Mouse (Mus musculus): ENCODE measurements around the gene Ooep. TPM values are rescaled to one million over a fixed set of nuclear protein-coding genes. Genes with fewer than 3 reads are reported as not detected.
"Not testable (repeated sequence)": the region's sequence is repeated elsewhere in the genome, so short reads cannot be mapped to it uniquely, and the experiment has no call there.

Ooep gene
- total RNA-seq, 2 experiments from 2014 or later: 0.20 to 0.50 TPM

DNA sequence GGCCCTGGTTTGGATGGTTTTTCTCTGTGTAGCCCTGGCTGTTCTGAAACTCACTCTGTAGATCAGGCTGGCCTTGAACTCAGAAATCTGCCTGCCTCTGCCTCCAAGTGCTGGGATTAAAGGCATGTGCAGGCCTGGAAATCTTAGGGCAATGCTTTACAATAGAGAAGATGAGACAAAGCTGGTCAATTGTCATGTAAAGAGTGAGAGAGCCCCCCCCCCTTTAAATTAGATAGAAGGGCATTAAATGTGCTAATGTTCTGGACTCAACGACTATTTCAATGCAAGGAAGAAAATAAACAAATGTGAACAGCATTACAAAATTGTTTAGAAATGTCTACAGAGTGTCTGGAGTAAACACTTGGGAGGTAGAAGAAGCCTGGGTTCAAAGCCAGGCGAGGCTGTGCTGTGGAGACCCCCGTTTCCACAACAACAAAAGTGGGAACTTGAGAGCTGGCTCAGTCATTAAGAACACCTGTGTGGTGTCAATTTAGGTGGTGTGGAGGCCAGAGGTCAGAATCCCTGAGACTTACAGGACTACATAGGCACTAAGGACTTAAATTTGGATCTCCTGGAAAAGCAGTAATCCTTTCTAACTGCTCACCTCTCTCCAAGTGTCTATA is 9.7 kb downstream of the Ooep start:
- DNase-seq (ENCODE audit: low spot score in 2 of 2): no peak

DNA sequence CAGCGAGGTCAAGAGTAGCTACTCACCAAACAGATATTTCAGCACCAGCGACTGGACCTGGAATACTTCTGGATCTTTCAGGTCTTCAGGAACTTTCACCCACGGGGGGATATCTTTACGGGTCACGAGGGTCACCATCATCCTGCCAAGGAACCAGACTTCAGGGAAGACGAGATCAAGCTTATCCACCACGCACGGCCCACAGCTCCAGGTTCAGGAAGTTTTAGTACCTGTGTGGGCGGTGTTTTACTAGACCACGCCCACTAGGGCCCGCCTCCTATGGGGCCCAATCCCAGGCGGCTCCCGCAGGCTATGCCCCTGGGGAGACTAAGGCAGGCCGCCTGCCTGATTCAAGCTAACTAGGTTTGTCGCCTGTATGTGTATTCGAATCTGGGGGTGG is 10.6 kb downstream of the Ooep start, which contains the start of gene Dppa5a:
Gene Dppa5a, minus strand, starts transcription at position 219 of the 400 bp plus-strand sequence.
- DNase-seq (ENCODE audit: low spot score in 2 of 2): not testable (repeated sequence)

DNA sequence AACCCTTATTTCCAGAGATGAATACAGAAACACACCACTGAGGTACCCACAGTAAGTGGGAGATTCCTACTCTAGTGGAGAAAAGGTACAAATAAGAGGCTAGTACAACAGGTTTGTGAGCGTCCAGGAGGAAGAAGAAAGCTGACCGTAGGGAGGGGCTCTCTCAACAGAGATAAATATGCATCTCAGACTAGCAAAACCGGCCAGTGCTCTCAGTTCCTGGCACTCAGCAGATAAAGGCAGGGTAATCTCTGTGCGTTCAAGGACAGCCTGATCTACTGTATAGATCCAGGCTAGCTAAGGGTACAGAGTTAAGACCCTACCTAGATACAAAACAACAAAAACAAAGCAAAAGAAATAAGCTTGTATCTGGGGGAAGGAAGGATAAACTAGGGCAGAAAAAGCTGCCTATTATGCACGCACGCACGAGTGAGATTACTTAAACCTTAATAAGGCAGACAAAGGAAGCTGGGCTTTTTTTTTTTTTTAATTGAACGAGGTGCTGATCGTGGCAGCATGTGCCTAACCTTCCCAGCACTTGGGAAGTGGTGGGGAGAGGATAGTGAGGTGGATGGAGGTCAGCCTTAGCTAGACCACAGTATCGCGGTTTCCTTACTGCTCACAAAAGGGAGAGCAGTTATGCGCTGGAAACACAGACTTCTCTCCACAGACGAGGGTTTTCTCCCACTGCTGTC is 12.5 kb downstream of the Ooep start:
- no peak for DNase-seq (ENCODE audit: low spot score in 2 of 2)

DNA sequence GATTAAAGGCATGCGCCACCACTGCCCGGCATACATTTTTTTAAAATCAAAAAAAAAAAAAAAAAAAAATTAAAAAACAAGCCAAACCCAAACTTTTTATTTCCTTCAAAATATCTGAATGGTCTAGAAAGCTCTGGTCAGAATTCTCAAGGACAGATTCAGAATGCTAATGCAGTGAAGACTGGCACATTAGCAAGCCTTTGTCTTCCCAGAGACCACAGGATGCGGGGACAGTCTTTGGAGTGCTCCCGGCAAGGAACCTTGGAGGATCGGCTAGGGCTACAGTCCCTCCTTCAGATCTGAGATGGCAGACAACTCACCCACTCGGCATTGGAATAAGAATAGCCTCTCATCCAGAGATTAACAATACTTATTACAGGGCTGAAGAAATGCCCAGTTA is 13.8 kb downstream of the Ooep start:
- no peak for DNase-seq (ENCODE audit: low spot score in 2 of 2)

DNA sequence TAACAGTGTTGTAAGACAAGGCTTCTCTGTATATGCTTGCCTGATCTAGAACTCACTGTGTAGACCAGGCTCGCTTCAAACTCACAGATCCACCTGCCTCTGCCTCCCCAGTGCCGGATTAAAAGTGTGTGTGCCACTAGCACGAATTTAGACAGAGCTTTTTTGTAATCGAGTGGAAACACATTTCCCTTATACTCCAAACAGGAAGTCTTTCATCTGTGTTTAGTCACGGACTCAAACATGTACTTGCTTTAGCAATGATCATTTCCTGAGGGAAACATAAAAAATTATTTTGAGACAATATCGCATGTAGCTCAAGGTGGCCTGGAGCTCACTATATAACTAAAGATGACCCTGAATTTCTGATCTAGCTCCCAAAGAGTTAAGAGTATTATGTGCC is 15.2 kb downstream of the Ooep start:
- DNase-seq (ENCODE audit: low spot score in 2 of 2): no peak

DNA sequence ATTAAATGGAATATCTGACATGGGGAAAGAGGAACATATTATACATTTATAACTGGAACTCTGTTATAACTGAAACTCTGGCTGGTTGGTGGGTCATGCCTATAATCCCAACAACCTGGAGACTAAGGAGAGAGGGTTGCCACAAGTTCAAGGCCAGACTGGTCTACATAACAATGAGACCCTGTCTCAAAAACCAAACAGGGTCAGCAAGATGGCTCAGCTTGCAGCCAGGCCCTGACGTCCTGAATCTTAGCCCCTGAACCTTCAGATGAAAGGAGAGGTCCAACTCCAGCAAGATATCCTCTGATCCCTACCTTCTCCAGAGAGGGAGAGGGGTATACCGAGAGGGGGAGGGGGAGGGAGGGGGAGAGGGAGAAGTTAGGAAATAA is 18.0 kb downstream of the Ooep start:
- no peak for DNase-seq (ENCODE audit: low spot score in 2 of 2)

DNA sequence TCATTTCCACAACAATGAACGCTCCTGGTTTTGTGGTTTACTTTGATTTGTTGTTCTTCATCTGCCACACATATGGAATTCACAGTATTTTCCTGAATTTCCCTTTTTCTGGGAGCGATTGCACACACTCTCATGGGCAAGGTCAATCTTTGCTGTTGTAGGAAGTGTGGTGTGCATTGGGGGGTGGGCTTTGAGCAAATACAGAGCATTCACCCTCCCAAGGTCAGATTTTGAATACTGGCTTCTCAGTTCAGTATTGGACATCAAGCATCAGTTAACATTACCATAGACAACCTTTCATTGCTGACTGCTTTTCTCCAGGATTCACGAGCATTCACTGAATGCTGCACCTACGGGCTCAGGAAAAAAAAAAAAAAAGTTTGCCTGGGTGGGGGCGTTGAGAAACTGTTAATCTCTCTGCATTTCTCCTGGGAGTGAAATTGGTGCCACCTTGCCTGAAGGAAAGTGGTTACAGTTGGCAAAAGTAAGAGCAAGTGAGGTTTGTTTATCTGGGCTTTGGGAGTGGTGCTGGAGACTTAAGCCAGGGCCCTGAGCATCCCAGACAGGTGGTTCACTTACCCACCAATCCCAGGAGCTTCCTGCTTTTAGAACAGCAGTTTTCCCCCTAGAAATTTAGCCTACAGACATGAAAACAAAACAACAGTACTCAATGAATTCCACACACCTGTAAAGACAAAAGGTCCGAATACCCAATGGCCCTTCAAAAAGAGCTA is 18.6 kb downstream of the Ooep start:
- DNase-seq (ENCODE audit: low spot score in 2 of 2): no peak

DNA sequence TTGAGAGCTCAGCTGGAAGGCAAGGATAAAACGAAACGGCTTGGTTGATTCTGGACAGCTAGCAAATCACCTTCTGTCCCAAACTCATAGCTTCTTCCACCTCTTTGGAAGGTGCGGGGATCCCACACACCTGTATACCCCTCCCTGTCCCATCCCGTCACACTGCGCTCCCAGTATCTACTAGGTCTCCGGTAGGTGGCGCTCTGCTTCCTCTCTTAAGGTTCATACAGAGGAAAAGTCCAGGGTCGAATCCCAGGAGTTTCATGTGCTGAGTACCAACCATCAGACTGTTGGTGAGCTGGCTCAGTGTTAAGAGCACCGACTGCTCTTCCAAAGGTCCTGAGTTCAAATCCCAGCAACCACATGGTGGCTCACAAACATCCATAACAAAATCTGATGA is 20.5 kb downstream of the Ooep start:
- peak in 1 of 2 experiments; percentile 38 for DNase-seq (ENCODE audit: low spot score in 2 of 2)

DNA sequence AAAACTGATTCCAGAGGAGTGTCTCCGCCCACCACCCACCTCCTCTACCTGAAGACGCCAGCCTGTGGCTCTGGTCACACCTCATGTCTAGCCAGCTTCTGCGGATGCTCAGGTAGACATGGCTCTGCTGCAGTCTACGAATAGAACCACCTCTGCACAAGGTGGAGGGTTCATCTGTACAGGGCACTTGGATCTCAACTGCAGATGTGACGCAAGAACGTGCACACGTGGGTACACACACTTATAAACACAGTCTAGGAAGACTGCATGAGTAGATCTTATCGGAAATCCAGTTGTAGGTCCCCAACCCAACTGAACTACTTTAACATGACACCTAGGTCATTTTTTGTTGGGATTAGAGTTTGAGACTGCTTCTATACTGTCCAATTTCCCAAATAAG is 22.9 kb downstream of the Ooep start, which contains the start of gene Gsta2:
Gene Gsta2, minus strand, starts transcription at position 178 of the 400 bp plus-strand sequence.
- DNase-seq (ENCODE audit: low spot score in 2 of 2): no peak

DNA sequence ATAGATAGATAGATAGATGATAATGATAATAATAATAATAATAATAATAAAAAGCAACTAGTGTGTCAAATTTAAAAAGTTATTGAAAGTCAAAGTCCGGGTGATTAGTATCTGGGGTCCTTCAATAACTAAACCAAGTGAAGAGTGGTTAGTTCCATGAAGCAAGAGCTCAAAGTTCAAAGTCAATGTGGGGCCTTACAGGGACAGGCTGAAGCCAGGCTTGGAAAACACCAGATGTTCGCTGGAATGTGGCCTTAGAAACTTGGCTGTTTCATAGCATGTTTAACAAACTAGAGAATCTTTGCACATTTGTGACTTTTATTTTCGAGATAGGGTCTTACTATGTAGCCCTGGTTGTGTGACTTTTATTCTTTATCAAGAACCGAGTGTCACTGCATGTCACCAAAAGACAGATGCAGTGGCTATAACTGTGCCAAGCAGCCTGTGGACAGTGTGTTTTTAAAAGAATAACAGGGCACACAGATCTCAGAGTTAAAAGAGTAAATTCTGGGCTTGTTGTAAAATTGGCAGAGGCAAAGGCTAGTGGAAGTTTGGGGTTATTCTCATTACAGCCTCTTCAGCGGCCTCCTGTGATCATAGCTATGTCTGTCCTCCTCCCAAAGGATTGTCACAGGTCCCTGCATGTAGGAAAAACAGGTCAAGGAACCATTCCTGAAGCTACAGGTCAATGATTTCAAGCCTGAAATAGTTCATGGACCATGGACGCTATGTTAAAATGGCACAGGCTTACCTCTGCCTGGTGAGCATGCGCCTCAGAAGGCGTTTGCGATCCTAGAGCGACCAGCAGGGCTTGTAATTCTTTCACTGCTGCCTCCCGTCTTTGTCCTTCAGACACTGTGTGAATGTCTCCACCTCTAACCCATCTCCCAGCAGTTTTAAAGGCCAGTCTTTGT is 23.6 kb downstream of the Ooep start:
- no peak for DNase-seq (ENCODE audit: low spot score in 2 of 2)

DNA sequence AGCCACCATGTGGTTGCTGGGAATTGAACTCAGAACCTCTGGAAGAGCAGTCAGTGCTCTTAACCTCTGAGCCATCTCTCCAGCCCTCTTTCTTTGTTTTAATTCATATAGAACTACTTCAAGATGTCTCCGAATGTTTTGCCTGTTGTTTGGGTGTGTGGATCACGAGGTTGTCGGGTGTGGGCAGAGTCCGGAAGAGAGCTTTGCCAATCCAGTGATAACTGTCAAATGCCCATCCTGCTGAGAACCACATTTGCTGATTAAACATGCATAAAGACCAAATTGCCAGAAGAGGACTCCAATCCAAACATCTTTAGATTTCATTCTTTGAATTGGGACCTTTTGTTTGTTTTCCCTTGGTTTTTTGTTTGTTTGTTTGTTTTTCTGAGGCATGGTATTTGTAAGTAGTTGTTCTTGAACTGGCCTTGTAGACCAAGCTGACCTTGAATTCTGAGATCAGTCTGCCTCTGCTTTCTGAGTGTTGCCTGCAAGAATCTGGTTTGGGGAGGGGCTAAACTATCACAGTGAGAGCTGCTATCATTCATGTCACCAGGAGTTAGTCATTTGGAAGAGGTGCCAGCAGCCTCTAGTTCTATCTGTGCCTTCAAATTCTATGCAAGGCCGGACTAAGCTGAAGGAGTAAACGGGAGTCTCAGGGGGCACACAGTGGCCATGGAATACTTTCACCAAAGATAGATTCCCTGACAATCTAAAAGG is 26.9 kb downstream of the Ooep start:
- DNase-seq (ENCODE audit: low spot score in 2 of 2): no peak

DNA sequence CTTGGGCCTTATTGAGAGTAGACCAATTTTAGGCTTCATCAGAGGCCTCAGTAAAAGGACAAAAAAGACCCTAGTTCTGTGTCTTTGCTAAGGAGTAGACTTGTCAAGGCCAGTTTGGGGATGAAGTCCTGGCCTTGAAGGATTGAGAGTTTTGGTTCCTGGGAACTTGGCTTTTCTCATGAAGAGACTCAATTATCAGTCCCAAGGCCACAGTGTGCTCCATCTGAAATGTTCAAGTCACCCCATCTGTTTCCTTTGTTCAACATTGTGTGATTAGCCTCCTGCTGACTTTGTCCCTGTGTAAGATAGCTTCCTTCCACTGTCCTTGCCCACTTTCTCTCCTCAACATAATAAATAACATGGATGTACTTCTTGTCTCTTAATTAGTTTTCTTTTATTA is 28.5 kb downstream of the Ooep start:
- DNase-seq (ENCODE audit: low spot score in 2 of 2): not testable (repeated sequence)

DNA sequence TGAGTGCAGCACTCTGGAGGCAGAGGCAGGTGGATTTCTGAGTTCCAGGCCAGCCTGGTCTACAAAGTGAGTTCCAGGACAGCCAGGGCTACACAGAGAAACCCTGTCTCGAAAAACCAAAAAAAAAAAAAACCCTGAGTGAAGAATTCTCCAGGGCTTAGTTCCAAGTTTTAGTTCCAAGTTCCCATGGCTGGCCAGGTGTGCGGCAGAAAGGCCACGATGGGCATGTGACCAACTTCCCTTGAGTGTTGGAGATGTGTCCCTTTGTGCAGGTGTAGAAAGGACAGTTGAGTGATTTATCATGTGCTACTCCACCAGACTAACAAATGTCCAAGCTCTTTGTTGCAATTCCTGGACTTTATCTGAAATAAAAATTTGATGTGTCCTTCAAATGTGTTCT is 29.4 kb downstream of the Ooep start:
- DNase-seq (ENCODE audit: low spot score in 2 of 2): not testable (repeated sequence)

DNA sequence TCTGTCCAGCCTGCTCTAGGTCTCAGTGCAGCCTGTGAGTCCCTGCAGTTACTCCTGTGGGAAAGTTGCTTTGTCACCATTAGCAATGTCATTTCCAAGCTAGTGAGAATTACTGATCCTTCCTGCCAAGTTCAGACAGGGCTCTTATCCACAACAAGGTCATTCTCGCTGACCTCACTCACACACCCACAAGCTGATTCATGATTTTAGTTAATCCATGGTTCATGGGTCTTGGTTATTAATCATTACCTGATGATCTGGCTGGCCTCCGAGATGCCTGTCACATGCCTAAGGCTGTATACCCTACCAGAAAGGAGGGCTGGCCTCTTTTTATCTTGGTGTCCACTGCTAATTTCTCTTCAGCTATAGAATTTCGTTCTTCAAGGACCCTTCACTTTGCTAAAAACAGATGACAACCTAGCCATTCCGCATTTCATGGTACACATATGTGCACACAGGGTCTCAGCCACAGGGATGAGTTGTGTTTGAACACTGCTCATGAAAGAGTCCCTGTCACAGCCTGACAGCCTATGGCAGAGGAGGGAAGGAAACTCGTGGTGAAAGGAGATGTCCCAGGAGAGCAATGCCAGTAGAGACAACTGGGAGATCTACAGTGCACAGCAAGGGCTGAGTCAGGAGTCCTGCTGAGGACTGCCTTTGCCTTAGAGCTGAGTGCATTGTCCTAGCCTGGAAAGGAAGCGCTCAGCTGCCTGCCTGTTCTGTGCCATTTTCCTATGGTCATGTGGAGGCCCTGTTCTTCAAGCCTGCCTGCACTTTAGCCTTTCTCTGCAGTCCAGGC is 30.1 kb downstream of the Ooep start:
- DNase-seq (ENCODE audit: low spot score in 2 of 2): peak in 1 of 2 experiments; percentile 5

DNA sequence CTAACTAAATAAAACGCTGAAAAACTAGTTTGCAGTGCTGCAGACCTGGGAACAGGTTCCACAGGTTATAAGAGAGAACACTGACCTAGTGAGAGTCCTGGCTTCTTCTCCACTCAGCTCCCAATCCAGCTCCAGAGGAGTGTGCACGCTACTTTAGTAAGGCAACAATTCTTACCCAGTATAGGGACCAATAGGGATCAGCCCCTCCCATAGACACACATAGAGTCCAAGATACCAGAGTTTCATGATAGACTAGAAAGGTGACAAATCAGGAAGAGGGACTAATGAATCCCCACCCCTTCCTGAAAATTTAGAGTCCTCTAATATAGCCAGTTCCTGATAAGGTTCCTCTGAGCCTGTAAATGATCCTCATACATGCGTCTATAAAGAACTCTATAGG is 31.5 kb downstream of the Ooep start:
- no peak for DNase-seq (ENCODE audit: low spot score in 2 of 2)

DNA sequence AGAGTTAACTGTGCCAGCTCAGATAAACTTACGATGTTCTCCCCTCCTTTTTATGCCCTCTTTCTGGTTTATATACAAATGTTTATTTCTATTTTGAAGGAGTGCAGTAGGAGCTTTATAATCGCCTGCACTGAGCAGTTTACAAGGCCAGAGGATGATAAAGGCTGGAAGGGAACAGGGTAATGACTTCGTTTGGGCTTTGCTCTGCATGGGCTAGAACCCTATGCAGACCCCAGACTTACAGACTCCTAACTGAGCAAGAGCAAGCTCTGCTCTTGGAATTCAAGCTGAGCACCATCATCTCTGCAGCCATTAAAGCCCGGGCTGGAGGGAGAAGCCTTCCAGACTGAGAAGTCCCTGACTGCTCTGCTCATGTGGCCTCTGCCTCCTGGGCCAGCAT is 33.3 kb downstream of the Ooep start:
- not testable (repeated sequence) for DNase-seq (ENCODE audit: low spot score in 2 of 2)

DNA sequence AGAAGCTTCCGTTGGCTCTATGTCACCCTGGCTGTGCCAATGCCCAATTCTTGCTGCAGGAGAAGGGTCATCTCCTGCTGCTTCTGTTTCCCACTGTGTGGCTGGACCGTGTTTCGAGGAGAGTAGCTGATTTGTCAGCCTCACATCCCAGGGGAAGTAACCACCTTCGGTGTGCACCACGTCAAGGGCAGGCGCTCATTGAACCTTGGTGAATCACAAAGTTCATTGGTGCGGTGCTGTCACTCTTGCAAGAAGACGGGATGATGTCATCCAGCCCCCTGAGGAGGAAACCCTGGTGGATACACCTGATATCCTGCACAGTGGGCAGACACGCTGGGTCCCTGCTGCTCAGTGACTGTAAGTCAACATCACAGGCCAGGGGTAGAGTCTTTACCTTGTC is 35.5 kb downstream of the Ooep start:
- DNase-seq (ENCODE audit: low spot score in 2 of 2): not testable (repeated sequence)

DNA sequence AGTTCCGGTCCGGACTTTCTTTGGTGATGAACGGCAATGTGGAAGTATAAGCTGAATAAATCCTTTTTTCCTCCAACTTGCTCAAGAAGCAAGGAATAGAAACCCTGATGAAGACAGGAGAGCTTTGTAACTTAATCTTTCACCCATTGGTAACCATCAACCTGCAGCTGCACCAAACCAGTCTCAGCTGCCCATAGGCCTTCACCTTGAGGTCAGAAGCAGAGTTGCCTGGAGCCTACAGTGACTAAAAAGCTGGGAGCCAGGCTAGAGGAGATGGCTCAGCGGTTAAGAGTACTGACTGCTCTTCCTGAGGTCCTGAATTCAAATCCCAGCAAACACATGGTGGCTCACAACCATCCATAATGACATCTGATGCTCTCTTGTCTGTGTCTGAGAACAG is 36.0 kb downstream of the Ooep start:
- DNase-seq (ENCODE audit: low spot score in 2 of 2): not testable (repeated sequence)

DNA sequence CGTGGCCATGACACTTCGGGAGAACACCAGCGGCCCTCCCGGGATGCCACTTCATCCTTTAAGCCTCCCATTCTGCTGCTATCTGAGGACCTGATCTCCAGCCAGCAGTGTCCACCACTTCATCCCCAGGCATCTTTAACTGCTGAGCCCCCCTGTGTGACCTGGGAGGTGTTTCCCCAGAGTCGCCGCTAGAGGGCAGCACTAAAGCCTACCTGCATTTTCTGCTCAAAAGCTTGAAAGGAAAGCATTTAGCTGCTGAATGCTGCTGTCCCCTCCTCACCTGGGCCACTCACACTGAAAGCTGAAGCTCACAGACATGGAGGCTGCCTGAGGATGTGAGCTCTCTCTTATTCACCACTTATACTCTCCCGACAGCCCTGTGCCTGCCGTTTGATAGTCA is 38.2 kb downstream of the Ooep start:
- peak in 1 of 2 experiments; percentile 15 for DNase-seq (ENCODE audit: low spot score in 2 of 2)

DNA sequence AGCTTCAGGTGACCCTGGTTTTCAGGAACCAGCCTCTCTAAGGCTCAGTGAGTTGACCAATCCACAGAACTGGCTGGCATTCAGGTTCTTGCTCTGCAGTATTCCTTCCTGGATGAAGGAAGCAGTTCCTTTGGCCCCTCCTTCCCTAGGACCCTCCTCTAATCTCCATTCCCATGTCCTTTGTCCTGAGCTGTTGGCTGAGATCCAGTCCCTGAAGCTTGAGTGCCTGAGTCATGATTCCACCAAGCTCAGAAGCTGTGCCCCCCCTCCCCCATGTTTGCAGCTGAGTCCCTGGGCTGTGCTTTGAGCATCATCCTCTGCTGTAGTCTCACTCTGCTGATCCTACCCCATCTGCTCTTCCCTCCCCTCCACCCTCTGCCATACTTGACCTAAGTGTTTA is 41.5 kb downstream of the Ooep start:
- DNase-seq (ENCODE audit: low spot score in 2 of 2): not testable (repeated sequence)

Measured in adrenal gland, postnatal 4 days (tissue).